Mouse (Mus musculus) heart, adult 2 months (tissue): Measurements from ENCODE around the gene Cdadc1. TPM values are rescaled to one million over a fixed set of nuclear protein-coding genes. Genes with fewer than 3 reads are reported as not detected.

Experiments used
- DNase-seq, 2 experiments: peaks; one replicate each; pipeline ENCODE4 v3.0.0; 2021
- H3K27ac ChIP-seq: fragments of 200-600 bp; 2 replicates; pipeline ENCODE4 v1.8.1; 2022
- H3K27me3 ChIP-seq: fragments of 200-500 bp; 2 replicates; pipeline ENCODE4 v1.6.1; 2012; ENCODE audit warnings: mild to moderate bottlenecking, low read length, inconsistent platforms, mixed read lengths; ENCODE audit not compliant: control insufficient read depth, insufficient read depth
- H3K36me3 ChIP-seq: fragments of 200-500 bp; 2 replicates; pipeline ENCODE4 v1.6.1; 2012; ENCODE audit warnings: low read length, inconsistent platforms; ENCODE audit not compliant: control insufficient read depth, insufficient read depth
- H3K4me1 ChIP-seq: fragments of 200-500 bp; 2 replicates; pipeline ENCODE4 v1.6.1; 2011; ENCODE audit warnings: low read length; ENCODE audit not compliant: control insufficient read depth, insufficient read depth
- H3K4me3 ChIP-seq: fragments of 200-600 bp; 2 replicates; pipeline ENCODE4 v1.8.1; 2022
- H3K79me2 ChIP-seq: fragments of 200-500 bp; replicated peaks from 2 replicates; pipeline ENCODE4 v1.6.1; 2012; ENCODE audit warnings: mild to moderate bottlenecking, inconsistent platforms, low read length, moderate library complexity, mixed read lengths; ENCODE audit not compliant: control insufficient read depth, insufficient read depth
- H3K9ac ChIP-seq: fragments of 200-500 bp; 2 replicates; pipeline ENCODE4 v1.6.1; 2012; ENCODE audit warnings: low read depth, mild to moderate bottlenecking, control low read depth, inconsistent platforms, low read length, mixed read lengths
- CTCF ChIP-seq: fragments of 200-600 bp; IDR thresholded peaks from 2 replicates; pipeline ENCODE4 v1.8.1; 2022; ENCODE audit warnings: antibody characterized with exemption, mild to moderate bottlenecking, moderate library complexity
- EP300 ChIP-seq: fragments of 200-500 bp; IDR thresholded peaks from 2 replicates; pipeline ENCODE4 v1.6.1; 2011; ENCODE audit warnings: low read depth, low read length, control low read depth; ENCODE audit not compliant: insufficient read depth
- POLR2A ChIP-seq: fragments of 200-500 bp; IDR thresholded peaks from 2 replicates; pipeline ENCODE4 v1.6.1; 2011; ENCODE audit warnings: mild to moderate bottlenecking, low read depth, low read length, control low read depth; ENCODE audit not compliant: insufficient read depth
- WGBS: fragments of 180-500 bp; shearing (Covaris S2); methylation state at CpG from one replicate; pipeline ENCODE4 v1.1.7; 2018; 5-methylcytosine and 5-hydroxymethylcytosine counted together
- intact Hi-C: fragments of 180-260 bp; cut with DNase I; formaldehyde crosslinking; loops from one replicate; pipeline ENCODE4 v1.15.1; 2025
- long read RNA-seq: library from polyadenylated mRNA; stranded (forward); transcript quantifications from one replicate; pipeline ENCODE4 v2.0.0, GENCODE M21; 2021
- polyA plus RNA-seq: library from polyadenylated mRNA; depleted of rRNA; stranded (reverse); fragments of >200 nt; gene quantifications from 2 replicates; pipeline ENCODE4 v1.2.3, GENCODE M21; 2012; rRNA removed
- total RNA-seq, 2 experiments: library from RNA; stranded (reverse); gene quantifications; 2 replicates each; pipeline ENCODE4 v1.2.3; 2021

Gene Cdadc1
- total RNA-seq (10 to 100 TPM; 43.9 to 50.4 TPM), polyA plus RNA-seq (8.0 and 12.0 TPM in 2 replicates)
- long read RNA-seq, transcript Cdadc1-204 (10 exons, 1,892 nt) = minor isoform, 5 of 59 reads
- long read RNA-seq, transcript Cdadc1-202 (10 exons, 2,202 nt) = major isoform, 34 of 59 reads
- long read RNA-seq, partial matches to known transcripts = 5 of 59 reads
- long read RNA-seq, other reads (novel, unspliced or antisense) = 12 of 59 reads

- H3K4me1 ChIP-seq = peaks cover 1% of the 10 kb centered on the region; the same call in 1 of the 2 replicates
- DNase-seq = peak; percentile 94 to 99
Observed at GRCm38 (mm10) chr14:59597398-59598259, at the start of gene Cdadc1. Gene Cdadc1, minus strand, starts transcription at chr14:59597959.

GRCm38 (mm10) chr14:59646826-59647697 lies 49.3 kb upstream of the Cdadc1 start:
- intact Hi-C loops = no loop called here
- no peak for TF ChIP-seq POLR2A
- peak; percentile 26; the same call in 1 of the 2 replicates for TF ChIP-seq CTCF
- no peaks in the 10 kb centered on the region for H3K79me2 ChIP-seq

More at GRCm38 (mm10) chr14:59597398-59598259, at the start of gene Cdadc1:
- under 1% methylated on average over 47 of the region's 48 CpGs for WGBS
- H3K79me2 ChIP-seq = no peaks in the 10 kb centered on the region; the same call in 1 of the 2 replicates
- peak within 1 kb of the TSS; percentile 96 for H3K4me3 ChIP-seq
- H3K9ac ChIP-seq = peak within 1 kb of the TSS; percentile 92
- intact Hi-C loops = loop anchor here (1.0 to 10.0 kb wide), 2 partner anchors 396 to 667 kb away; partner anchors contain the start of genes Mtmr6 and Rcbtb1
- peaks cover 4% of the 10 kb centered on the region for H3K36me3 ChIP-seq
- H3K27ac ChIP-seq = peak within 1 kb of the TSS; percentile 94
- TF ChIP-seq EP300 (peak; percentile 70; the same call in 1 of the 2 replicates), CTCF (peak; percentile 20), POLR2A (peak; percentile 91)
- no peaks in the 10 kb centered on the region for H3K27me3 ChIP-seq

GRCm38 (mm10) chr14:59644896-59645295 lies 47.1 kb upstream of the Cdadc1 start:
- intact Hi-C loops = no loop called here
- no peak for DNase-seq
- 89% methylated on average over 3 of the region's 3 CpGs for WGBS
- no peak overlapping the region for H3K9ac ChIP-seq
- H3K4me3 ChIP-seq = no peak overlapping the region
- H3K79me2 ChIP-seq = no peaks in the 10 kb centered on the region
- no peaks in the 10 kb centered on the region for H3K27me3 ChIP-seq
- H3K4me1 ChIP-seq = no peaks in the 10 kb centered on the region
- no peaks in the 10 kb centered on the region for H3K36me3 ChIP-seq
- TF ChIP-seq CTCF (no peak), POLR2A (no peak)
- no peak overlapping the region for H3K27ac ChIP-seq

More at GRCm38 (mm10) chr14:59646826-59647697, 49.3 kb upstream of the Cdadc1 start:
- Histone ChIP-seq H3K4me1 (no peaks in the 10 kb centered on the region), H3K4me3 (no peak overlapping the region), H3K27ac (no peak overlapping the region), H3K9ac (no peak overlapping the region), H3K27me3 (no peaks in the 10 kb centered on the region), H3K36me3 (no peaks in the 10 kb centered on the region)
- WGBS = 59% methylated on average over 16 of the region's 16 CpGs
- DNase-seq = no peak

- H3K4me1 ChIP-seq = no peaks in the 10 kb centered on the region
- H3K9ac ChIP-seq = no peak overlapping the region
- H3K27ac ChIP-seq = no peak overlapping the region
Observed at GRCm38 (mm10) chr14:59644166-59644565, 46.4 kb upstream of the Cdadc1 start.

GRCm38 (mm10) chr14:59643582-59643981 lies 45.8 kb upstream of the Cdadc1 start:
- DNase-seq = no peak
- Histone ChIP-seq H3K4me1 (no peaks in the 10 kb centered on the region), H3K79me2 (no peaks in the 10 kb centered on the region), H3K9ac (no peak overlapping the region), H3K27ac (no peak overlapping the region), H3K36me3 (no peaks in the 10 kb centered on the region), H3K27me3 (no peaks in the 10 kb centered on the region), H3K4me3 (no peak overlapping the region)
- intact Hi-C loops = no loop called here
- WGBS = 17% methylated on average over 12 of the region's 12 CpGs
- TF ChIP-seq POLR2A (no peak), CTCF (no peak), EP300 (no peak)

More at GRCm38 (mm10) chr14:59644166-59644565, 46.4 kb upstream of the Cdadc1 start:
- H3K4me3 ChIP-seq = no peak overlapping the region
- intact Hi-C loops = no loop called here
- no peak for DNase-seq
- no peaks in the 10 kb centered on the region for H3K36me3 ChIP-seq
- WGBS = 97% methylated on average over 1 of the region's 1 CpGs
- no peaks in the 10 kb centered on the region for H3K27me3 ChIP-seq
- no peak for TF ChIP-seq CTCF
- no peak for TF ChIP-seq POLR2A
- no peak for TF ChIP-seq EP300
- H3K79me2 ChIP-seq = no peaks in the 10 kb centered on the region
